9 mouse cellular contexts compared by ENCODE assay signal in the genomic region with DNA sequence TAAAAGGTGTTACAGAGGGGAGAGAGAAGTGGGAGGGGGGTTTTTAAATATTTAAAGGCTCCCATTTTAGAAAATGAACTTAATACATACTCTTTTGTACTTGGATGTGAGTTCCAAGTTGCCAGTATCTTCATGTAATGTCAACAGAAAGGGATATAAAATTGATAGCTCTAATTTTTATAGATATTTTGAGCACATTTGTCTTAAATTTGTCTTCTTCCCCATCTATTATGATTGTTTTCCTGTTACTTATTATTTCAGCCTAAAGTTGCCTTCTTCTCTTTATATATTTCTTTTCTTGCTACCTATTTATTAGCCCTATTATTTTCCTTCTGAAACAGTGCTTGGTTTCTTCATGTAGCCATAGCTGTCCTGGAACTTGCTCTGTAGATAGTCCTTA. TPM values are rescaled to one million over a fixed set of nuclear protein-coding genes. Genes with fewer than 3 reads are reported as not detected.
DNase-seq lines count a peak whose midpoint lies in the region; ATAC-seq and TF ChIP-seq lines count a peak whose summit lies in the region.
"Had no signal": no experiment of that assay in that cellular context is flagged by ENCODE, and none has a peak within 500 bp of the region (broad histone marks: within the 10 kb centered on the region; RNA-seq: fewer than 3 reads in every experiment).

Gene Hist1h1d (plus strand): TSS at position 301 of the 400 bp plus-strand sequence.

- no peak for DNase-seq in gastrocnemius, postnatal 4 days (ENCODE audit: low spot score in 2 of 2)
- DNase-seq in gastrocnemius, adult 18-20 months (ENCODE audit: low spot score) = no peak
- DNase-seq in forebrain, postnatal 0 days = no peak
- no peak for DNase-seq in cerebellum, postnatal 14 days
- DNase-seq in ovary, adult 18-20 months (ENCODE audit: low spot score) = no peak
- no peak for DNase-seq in thymus, postnatal 25 days
- DNase-seq: right cerebral cortex, adult 18-20 months had no signal

- no peak for TF ChIP-seq CTCF in ES-Bruce4 (IDR thresholded peaks at IDR 0.05; ENCODE audit: low read depth, low read length)
- TF ChIP-seq CTCF in forebrain, postnatal 0 days (IDR thresholded peaks at IDR 0.05; ENCODE audit: low read depth) = no peak

- TF ChIP-seq POLR2A in ES-Bruce4 (IDR thresholded peaks at IDR 0.05; ENCODE audit: insufficient read depth, low read length) = no peak

- no peak within 1 kb of the TSS for H3K4me3 ChIP-seq in ES-Bruce4 (ENCODE audit: low read depth, low read length)
- no peak within 1 kb of the TSS for H3K4me3 ChIP-seq in forebrain, postnatal 0 days (ENCODE audit: low read depth, low read length)
- H3K4me3 ChIP-seq in liver, embryonic 16.5 days (ENCODE audit: low read depth, low read length) = peak within 1 kb of the TSS; percentile 68; the same call in 1 of the 2 replicates

- no peak within 1 kb of the TSS; the same call in 1 of the 2 replicates for H3K4me2 ChIP-seq in forebrain, postnatal 0 days (ENCODE audit: low read depth)
- H3K4me2 ChIP-seq in liver, embryonic 16.5 days (ENCODE audit: low read depth, low read length) = peak within 1 kb of the TSS; percentile 82

- H3K9me3 ChIP-seq in ES-Bruce4 (replicated peaks; ENCODE audit: control insufficient read depth, insufficient read depth, low read length, poor library complexity, severe bottlenecking) = no peaks in the 10 kb centered on the region
- no peaks in the 10 kb centered on the region for H3K9me3 ChIP-seq in forebrain, postnatal 0 days (ENCODE audit: low read length)
- H3K9me3 ChIP-seq in liver, embryonic 16.5 days (replicated peaks; ENCODE audit: control insufficient read depth, low read length) = no peaks in the 10 kb centered on the region

- ATAC-seq in forebrain, postnatal 0 days = no peak
- no peak for ATAC-seq in liver, embryonic 16.5 days (ENCODE audit: low read depth)

- no peaks in the 10 kb centered on the region for H3K4me1 ChIP-seq in ES-Bruce4 (ENCODE audit: control insufficient read depth, insufficient read depth, low read length)
- H3K4me1 ChIP-seq in forebrain, postnatal 0 days (ENCODE audit: insufficient read depth) = 0 out of 2 replicates have a peak, but pooled peaks cover 4% of the 10 kb centered on the region
- H3K4me1 ChIP-seq in liver, embryonic 16.5 days (ENCODE audit: control insufficient read depth, low read depth, low read length) = peaks cover 25% of the 10 kb centered on the region

- H3K36me3 ChIP-seq in ES-Bruce4 (ENCODE audit: control insufficient read depth, insufficient read depth, low read length, poor library complexity, severe bottlenecking) = no peaks in the 10 kb centered on the region
- no peaks in the 10 kb centered on the region for H3K36me3 ChIP-seq in forebrain, postnatal 0 days (ENCODE audit: insufficient read depth)
- no peaks in the 10 kb centered on the region for H3K36me3 ChIP-seq in liver, embryonic 16.5 days (ENCODE audit: control insufficient read depth, insufficient read depth)

- peak within 1 kb of the TSS; percentile 86 for H3K27ac ChIP-seq in ES-Bruce4 (ENCODE audit: insufficient read depth, low read length)
- peak within 1 kb of the TSS; percentile 82; the same call in 1 of the 2 replicates for H3K27ac ChIP-seq in forebrain, postnatal 0 days (ENCODE audit: low read depth, low read length)
- H3K27ac ChIP-seq in liver, embryonic 16.5 days (ENCODE audit: low read length) = peak within 1 kb of the TSS; percentile 99

- TF ChIP-seq EP300 in ES-Bruce4 (IDR thresholded peaks at IDR 0.05; ENCODE audit: insufficient read depth, low read depth, low read length) = no peak

- H3K27me3 ChIP-seq in ES-Bruce4 (ENCODE audit: control insufficient read depth, insufficient read depth, low read length, poor library complexity, severe bottlenecking) = no peaks in the 10 kb centered on the region
- H3K27me3 ChIP-seq in forebrain, postnatal 0 days (ENCODE audit: insufficient read depth, low read length) = no peaks in the 10 kb centered on the region
- no peaks in the 10 kb centered on the region for H3K27me3 ChIP-seq in liver, embryonic 16.5 days (ENCODE audit: control insufficient read depth, insufficient read depth, low read depth, low read length)

- H3K9ac ChIP-seq in ES-Bruce4 (ENCODE audit: low read depth, poor library complexity, severe bottlenecking) = peak within 1 kb of the TSS; percentile 95
- H3K9ac ChIP-seq in forebrain, postnatal 0 days = no peak within 1 kb of the TSS
- H3K9ac ChIP-seq in liver, embryonic 16.5 days (ENCODE audit: low read depth, low read length) = peak within 1 kb of the TSS; percentile 82

RNA-seq across cellular contexts. Expression of gene Hist1h1d, which starts in this region (rescaled TPM):
- total RNA-seq in gastrocnemius, postnatal 4 days (2021) = 10 to 100 TPM; 34.6 to 45.9 TPM
- total RNA-seq in gastrocnemius, adult 18-20 months (2021) = under 1 TPM; 0.83 to 0.89 TPM
- polyA plus RNA-seq in ES-Bruce4 (2011; ENCODE audit: insufficient read depth, insufficient read length, low read depth, missing spikeins) = 1.6 and 2.0 TPM in 2 replicates
- total RNA-seq in forebrain, postnatal 0 days (2014; rRNA removed) = 48.5 and 66.7 TPM in 2 replicates
- 0.12 and 0.18 TPM in 2 replicates for polyA plus RNA-seq in forebrain, postnatal 0 days (2015; fragmentation: Nextera tagmentation; extraction: Ambion mirVana)
- polyA plus RNA-seq in liver, embryonic 16.5 days (2015; fragmentation: Nextera tagmentation; extraction: Ambion mirVana) = 1.2 and 1.4 TPM in 2 replicates

Comparison
In these comparisons a context has a peak if more than half of its experiments do, and no peak if none do; other contexts are left out.
1. RNA of gene Hist1h1d (total RNA-seq): 48.5 to 66.7 TPM in forebrain, postnatal 0 days and 34.6 to 45.9 TPM in gastrocnemius, postnatal 4 days; 0.83 to 0.89 TPM in gastrocnemius, adult 18-20 months; every median in the first group is over 10 times any median in the second.
2. Peak in every context shown above with its lines, with median percentiles within 50 percentile points of each other: H3K27ac ChIP-seq.